Mouse (Mus musculus) intestine, embryonic 16.5 days (tissue): ENCODE results near the gene Cxcl16. TPM values are rescaled to one million over a fixed set of nuclear protein-coding genes. Genes with fewer than 3 reads are reported as not detected.

Experiments used
- microRNA-seq: library from miRNA; unstranded; fragments of <30 nt; microRNA quantifications from one replicate; pipeline ENCODE4, GENCODE M21; 2016
- polyA plus RNA-seq: library from polyadenylated mRNA; unstranded; fragments of >200 nt; fragmentation: Nextera tagmentation; extraction: Ambion mirVana; gene quantifications from 2 replicates; pipeline ENCODE4 v1.2.1, GENCODE M21; 2015

Cxcl16 gene
- polyA plus RNA-seq, 1 experiment from 2014 or later, result 10.9 TPM

Small RNAs within 50 kb of the gene (microRNA-seq; reads per million reads assigned to microRNA genes)
- not detected for gene Mir7115

Other genes with a start within 250 kb of the Cxcl16 start
- 2.7 TPM in 2 replicates for gene Slc16a11, start 247.2 kb downstream of the Cxcl16 start, polyA plus RNA-seq
- 15.9 and 18.0 TPM in 2 replicates for gene Slc16a13, start 238.9 kb downstream of the Cxcl16 start, polyA plus RNA-seq
- gene Bcl6b, start 230.2 kb downstream of the Cxcl16 start, polyA plus RNA-seq, result 10.3 and 10.4 TPM in 2 replicates
- 118 and 129 TPM in 2 replicates for gene 0610010K14Rik, start 222.1 kb downstream of the Cxcl16 start, polyA plus RNA-seq
- gene Gm21988, start 220.2 kb downstream of the Cxcl16 start, polyA plus RNA-seq, result 9.9 and 10.7 TPM in 2 replicates
- 269 and 308 TPM in 2 replicates for gene Rnasek, start 220.1 kb downstream of the Cxcl16 start, polyA plus RNA-seq
- gene Alox12, start 204.6 kb downstream of the Cxcl16 start, polyA plus RNA-seq, result 1.5 and 1.8 TPM in 2 replicates
- gene Alox12e, start 137.4 kb downstream of the Cxcl16 start, polyA plus RNA-seq, result 0.13 TPM in 1 of 2 replicates, not detected in the other
- gene Alox15, start 108.0 kb downstream of the Cxcl16 start, polyA plus RNA-seq, result 0.64 and 1.1 TPM in 2 replicates
- gene Pelp1, start 50.0 kb downstream of the Cxcl16 start, polyA plus RNA-seq, result 29.1 and 31.5 TPM in 2 replicates
- 10.1 and 10.7 TPM in 2 replicates for gene Arrb2, start 27.3 kb downstream of the Cxcl16 start, polyA plus RNA-seq
- gene Med11, start 8.1 kb downstream of the Cxcl16 start, polyA plus RNA-seq, result 38.4 and 41.7 TPM in 2 replicates
- gene Zmynd15, start 551 bp downstream of the Cxcl16 start, polyA plus RNA-seq, result 1.1 and 1.2 TPM in 2 replicates
- gene Tm4sf5, start 45.3 kb upstream of the Cxcl16 start, polyA plus RNA-seq, result 253 and 283 TPM in 2 replicates
- gene Vmo1, start 54.6 kb upstream of the Cxcl16 start, polyA plus RNA-seq, result 0.28 and 0.71 TPM in 2 replicates
- 1.9 and 2.0 TPM in 2 replicates for gene Gltpd2, start 59.2 kb upstream of the Cxcl16 start, polyA plus RNA-seq
- 626 and 669 TPM in 2 replicates for gene Psmb6, start 65.4 kb upstream of the Cxcl16 start, polyA plus RNA-seq
- not detected in 2 replicates for gene Gm40193, start 73.0 kb upstream of the Cxcl16 start, polyA plus RNA-seq
- gene Pld2, start 80.1 kb upstream of the Cxcl16 start, polyA plus RNA-seq, result 9.3 and 10.0 TPM in 2 replicates
- 9.3 and 10.6 TPM in 2 replicates for gene Mink1, start 102.9 kb upstream of the Cxcl16 start, polyA plus RNA-seq
- gene 4930544D05Rik, start 155.9 kb upstream of the Cxcl16 start, polyA plus RNA-seq, result not detected in 2 replicates
- 0.17 TPM in 1 of 2 replicates, not detected in the other for gene Chrne, start 159.2 kb upstream of the Cxcl16 start, polyA plus RNA-seq
- 0.05 and 0.06 TPM in 2 replicates for gene Gp1ba, start 179.1 kb upstream of the Cxcl16 start, polyA plus RNA-seq
- gene Rnf167, start 187.3 kb upstream of the Cxcl16 start, polyA plus RNA-seq, result 121 and 123 TPM in 2 replicates
- 215 and 216 TPM in 2 replicates for gene Slc25a11, start 187.5 kb upstream of the Cxcl16 start, polyA plus RNA-seq
- gene Pfn1, start 194.7 kb upstream of the Cxcl16 start, polyA plus RNA-seq, result 2,307 and 2,326 TPM in 2 replicates
- gene Eno3, start 197.2 kb upstream of the Cxcl16 start, polyA plus RNA-seq, result 12.8 and 13.5 TPM in 2 replicates
- 132 and 159 TPM in 2 replicates for gene Spag7, start 209.4 kb upstream of the Cxcl16 start, polyA plus RNA-seq
- gene Camta2, start 228.1 kb upstream of the Cxcl16 start, polyA plus RNA-seq, result 14.2 and 14.4 TPM in 2 replicates
- 1.4 and 1.8 TPM in 2 replicates for gene Inca1, start 240.2 kb upstream of the Cxcl16 start, polyA plus RNA-seq
- 2.3 and 2.8 TPM in 2 replicates for gene Kif1c, start 240.6 kb upstream of the Cxcl16 start, polyA plus RNA-seq